Mouse (Mus musculus): ENCODE results near the gene Tysnd1.

Tysnd1 gene

GRCm38 (mm10) chr10:61694870-61695670 is at the start of gene Tysnd1:
Gene Tysnd1, plus strand, starts transcription at chr10:61695514.
- DNase-seq (ENCODE audit: low spot score) = peak; percentile 95

GRCm38 (mm10) chr10:61646557-61646956 is 48.8 kb upstream of the Tysnd1 start:
- no peak for DNase-seq (ENCODE audit: low spot score)

- peak; percentile 49 for DNase-seq (ENCODE audit: low spot score)
Observed at GRCm38 (mm10) chr10:61647790-61648736, 47.3 kb upstream of the Tysnd1 start, which contains the start of gene Ppa1. Gene Ppa1, plus strand, starts transcription at chr10:61648552.

- no peak for DNase-seq (ENCODE audit: low spot score)
Observed at GRCm38 (mm10) chr10:61648737-61649645, 46.3 kb upstream of the Tysnd1 start.

GRCm38 (mm10) chr10:61654105-61654504 is 41.2 kb upstream of the Tysnd1 start:
- no peak for DNase-seq (ENCODE audit: low spot score)

GRCm38 (mm10) chr10:61654691-61655090 is 40.6 kb upstream of the Tysnd1 start:
- no peak for DNase-seq (ENCODE audit: low spot score)

- DNase-seq (ENCODE audit: low spot score) = no peak
Observed at GRCm38 (mm10) chr10:61655188-61655587, 40.1 kb upstream of the Tysnd1 start.

GRCm38 (mm10) chr10:61656928-61657882 is 38.1 kb upstream of the Tysnd1 start:
- DNase-seq (ENCODE audit: low spot score) = no peak

GRCm38 (mm10) chr10:61657985-61658384 is 37.3 kb upstream of the Tysnd1 start:
- no peak for DNase-seq (ENCODE audit: low spot score)

GRCm38 (mm10) chr10:61661887-61662286 is 33.4 kb upstream of the Tysnd1 start:
- no peak for DNase-seq (ENCODE audit: low spot score)

GRCm38 (mm10) chr10:61662391-61662988 is 32.8 kb upstream of the Tysnd1 start:
- DNase-seq (ENCODE audit: low spot score) = no peak

GRCm38 (mm10) chr10:61665111-61665510 is 30.2 kb upstream of the Tysnd1 start:
- no peak for DNase-seq (ENCODE audit: low spot score)

GRCm38 (mm10) chr10:61665651-61666050 is 29.7 kb upstream of the Tysnd1 start:
- DNase-seq (ENCODE audit: low spot score) = no peak

- DNase-seq (ENCODE audit: low spot score) = no peak
Observed at GRCm38 (mm10) chr10:61669289-61669688, 26.0 kb upstream of the Tysnd1 start.

GRCm38 (mm10) chr10:61669896-61670295 is 25.4 kb upstream of the Tysnd1 start:
- no peak for DNase-seq (ENCODE audit: low spot score)

GRCm38 (mm10) chr10:61670758-61671157 is 24.6 kb upstream of the Tysnd1 start:
- DNase-seq (ENCODE audit: low spot score) = no peak

- no peak for DNase-seq (ENCODE audit: low spot score)
Observed at GRCm38 (mm10) chr10:61675935-61676334, 19.4 kb upstream of the Tysnd1 start.

- no peak for DNase-seq (ENCODE audit: low spot score)
Observed at GRCm38 (mm10) chr10:61679545-61679944, 15.8 kb upstream of the Tysnd1 start.

GRCm38 (mm10) chr10:61680015-61680913 is 15.1 kb upstream of the Tysnd1 start, which contains the start of gene Sar1a:
Gene Sar1a, plus strand, starts transcription at chr10:61680299.
- DNase-seq (ENCODE audit: low spot score) = peak; percentile 93
